Mouse (Mus musculus) hindbrain, embryonic 13.5 days (tissue): Measurements from ENCODE around the gene Tead1. TPM values are rescaled to one million over a fixed set of nuclear protein-coding genes. Genes with fewer than 3 reads are reported as not detected.
A peak's percentile ranks its signal among the peaks of the same experiment; 100 is the strongest.

Experiments used
- ATAC-seq: fragments of 200-750 bp; cut with Nextera tagmentation; 2 replicates; pipeline ENCODE4 v1.8.0; 2017; ENCODE audit warnings: moderate TSS enrichment; ENCODE audit not compliant: low FRiP score
- H3K27ac ChIP-seq: fragments of 300-500 bp; sonication (generic); 2 replicates; pipeline ENCODE4 v1.5.1; 2015; ENCODE audit warnings: inconsistent platforms, mild to moderate bottlenecking, moderate library complexity
- H3K27me3 ChIP-seq: fragments of 300-500 bp; sonication (generic); 2 replicates; pipeline ENCODE4 v1.6.1; 2015; ENCODE audit warnings: mild to moderate bottlenecking, inconsistent platforms
- H3K36me3 ChIP-seq: fragments of 300-500 bp; sonication (generic); 2 replicates; pipeline ENCODE4 v1.6.1; 2015; ENCODE audit warnings: mild to moderate bottlenecking, inconsistent platforms
- H3K4me1 ChIP-seq: fragments of 300-500 bp; sonication (generic); replicated peaks from 2 replicates; pipeline ENCODE4 v1.6.1; 2015; ENCODE audit warnings: inconsistent platforms
- H3K4me2 ChIP-seq: fragments of 300-500 bp; sonication (generic); 2 replicates; pipeline ENCODE4 v1.6.1; 2015; ENCODE audit warnings: inconsistent platforms, mild to moderate bottlenecking, moderate library complexity
- H3K4me3 ChIP-seq: fragments of 300-500 bp; sonication (generic); 2 replicates; pipeline ENCODE4 v1.5.1; 2015; ENCODE audit warnings: mild to moderate bottlenecking, inconsistent platforms
- H3K9ac ChIP-seq: fragments of 300-500 bp; sonication (generic); 2 replicates; pipeline ENCODE4 v1.6.1; 2015; ENCODE audit warnings: mild to moderate bottlenecking, inconsistent platforms
- H3K9me3 ChIP-seq: fragments of 300-500 bp; sonication (generic); 2 replicates; pipeline ENCODE4 v1.6.1; 2016; ENCODE audit warnings: inconsistent platforms
- WGBS: fragments of 180-500 bp; shearing (Covaris S2); methylation state at CpG from one replicate; pipeline ENCODE4 v1.1.7; 2015; 5-methylcytosine and 5-hydroxymethylcytosine counted together
- polyA plus RNA-seq: library from polyadenylated mRNA; unstranded; fragments of >200 nt; fragmentation: Nextera tagmentation; extraction: Ambion mirVana; gene quantifications from 2 replicates; pipeline ENCODE4 v1.2.1, GENCODE M21; 2015

The Tead1 gene
- polyA plus RNA-seq = 20.5 and 21.5 TPM in 2 replicates

GRCm38 (mm10) chr7:112679171-112679512 is at the start of gene Tead1:
Gene Tead1 (plus strand): TSS chr7:112679318.
- 1% methylated on average over 27 of the region's 57 CpGs for WGBS
- Histone ChIP-seq H3K27me3 (peaks cover 6% of the 10 kb centered on the region; the same call in 1 of the 2 replicates), H3K36me3 (no peaks in the 10 kb centered on the region), H3K9ac (peak within 1 kb of the TSS; percentile 89), H3K27ac (peak within 1 kb of the TSS; percentile 88), H3K4me3 (peak within 1 kb of the TSS; percentile 84), H3K4me2 (peak within 1 kb of the TSS; percentile 81), H3K4me1 (peaks cover 41% of the 10 kb centered on the region), H3K9me3 (peaks cover 3% of the 10 kb centered on the region; the same call in 1 of the 2 replicates)
- ATAC-seq = peak; percentile 85

GRCm38 (mm10) chr7:112634505-112635213 is 44.5 kb upstream of the Tead1 start:
- 92% methylated on average over 10 of the region's 10 CpGs for WGBS
- ATAC-seq = no peak
- Histone ChIP-seq H3K27ac (no peak overlapping the region), H3K4me1 (no peaks in the 10 kb centered on the region), H3K4me3 (no peak overlapping the region), H3K9ac (no peak overlapping the region), H3K9me3 (0 out of 2 replicates have a peak, but pooled peaks cover 3% of the 10 kb centered on the region), H3K27me3 (no peaks in the 10 kb centered on the region), H3K4me2 (no peak overlapping the region), H3K36me3 (no peaks in the 10 kb centered on the region)

- H3K27me3 ChIP-seq = no peaks in the 10 kb centered on the region
- 97% methylated on average over 2 of the region's 2 CpGs for WGBS
- 0 out of 2 replicates have a peak, but pooled peaks cover 3% of the 10 kb centered on the region for H3K9me3 ChIP-seq
- no peak overlapping the region for H3K4me3 ChIP-seq
- no peak overlapping the region for H3K27ac ChIP-seq
- ATAC-seq = no peak
- H3K36me3 ChIP-seq = no peaks in the 10 kb centered on the region
- no peak overlapping the region for H3K9ac ChIP-seq
- H3K4me1 ChIP-seq = no peaks in the 10 kb centered on the region
- no peak overlapping the region for H3K4me2 ChIP-seq
Measured at GRCm38 (mm10) chr7:112635936-112636335, 43.2 kb upstream of the Tead1 start.

GRCm38 (mm10) chr7:112643866-112644543 is 35.1 kb upstream of the Tead1 start:
- WGBS = 92% methylated on average over 6 of the region's 6 CpGs
- ATAC-seq = no peak
- peaks cover 10% of the 10 kb centered on the region; the same call in 1 of the 2 replicates for H3K4me1 ChIP-seq

GRCm38 (mm10) chr7:112644701-112645100 is 34.4 kb upstream of the Tead1 start:
- Histone ChIP-seq H3K27me3 (no peaks in the 10 kb centered on the region), H3K36me3 (no peaks in the 10 kb centered on the region), H3K9ac (no peak overlapping the region), H3K27ac (no peak overlapping the region), H3K4me1 (peaks cover 10% of the 10 kb centered on the region; the same call in 1 of the 2 replicates), H3K9me3 (no peaks in the 10 kb centered on the region), H3K4me3 (no peak overlapping the region), H3K4me2 (no peak overlapping the region)
- no peak for ATAC-seq
- WGBS = 86% methylated on average over 6 of the region's 6 CpGs

More at GRCm38 (mm10) chr7:112643866-112644543, 35.1 kb upstream of the Tead1 start:
- Histone ChIP-seq H3K9ac (no peak overlapping the region), H3K27ac (no peak overlapping the region), H3K36me3 (no peaks in the 10 kb centered on the region), H3K27me3 (no peaks in the 10 kb centered on the region), H3K4me2 (no peak overlapping the region), H3K9me3 (no peaks in the 10 kb centered on the region), H3K4me3 (no peak overlapping the region)

GRCm38 (mm10) chr7:112645724-112646123 is 33.4 kb upstream of the Tead1 start:
- no peak overlapping the region for H3K4me3 ChIP-seq
- 91% methylated on average over 2 of the region's 2 CpGs for WGBS
- H3K4me2 ChIP-seq = no peak overlapping the region
- H3K9ac ChIP-seq = no peak overlapping the region
- no peak overlapping the region for H3K27ac ChIP-seq
- no peak for ATAC-seq
- peaks cover 10% of the 10 kb centered on the region; the same call in 1 of the 2 replicates for H3K4me1 ChIP-seq
- no peaks in the 10 kb centered on the region for H3K27me3 ChIP-seq
- H3K9me3 ChIP-seq = no peaks in the 10 kb centered on the region
- no peaks in the 10 kb centered on the region for H3K36me3 ChIP-seq

GRCm38 (mm10) chr7:112647417-112647816 is 31.7 kb upstream of the Tead1 start:
- no peak overlapping the region for H3K4me3 ChIP-seq
- no peaks in the 10 kb centered on the region for H3K4me1 ChIP-seq
- WGBS = 98% methylated on average over 4 of the region's 4 CpGs
- H3K9me3 ChIP-seq = no peaks in the 10 kb centered on the region
- H3K9ac ChIP-seq = no peak overlapping the region
- H3K36me3 ChIP-seq = no peaks in the 10 kb centered on the region
- no peak overlapping the region for H3K27ac ChIP-seq
- no peaks in the 10 kb centered on the region for H3K27me3 ChIP-seq
- no peak for ATAC-seq
- H3K4me2 ChIP-seq = no peak overlapping the region

- Histone ChIP-seq H3K9me3 (0 out of 2 replicates have a peak, but pooled peaks cover 3% of the 10 kb centered on the region), H3K27me3 (no peaks in the 10 kb centered on the region), H3K4me2 (no peak overlapping the region), H3K36me3 (no peaks in the 10 kb centered on the region), H3K4me1 (0 out of 2 replicates have a peak, but pooled peaks cover 12% of the 10 kb centered on the region), H3K27ac (no peak overlapping the region), H3K4me3 (no peak overlapping the region), H3K9ac (no peak overlapping the region)
- ATAC-seq = no peak
- 54% methylated on average over 9 of the region's 9 CpGs for WGBS
Measured at GRCm38 (mm10) chr7:112656141-112656662, 22.9 kb upstream of the Tead1 start.

GRCm38 (mm10) chr7:112658939-112659338 is 20.2 kb upstream of the Tead1 start:
- H3K9ac ChIP-seq = no peak overlapping the region
- H3K9me3 ChIP-seq = 0 out of 2 replicates have a peak, but pooled peaks cover 3% of the 10 kb centered on the region
- H3K4me1 ChIP-seq = peaks cover 26% of the 10 kb centered on the region
- no peaks in the 10 kb centered on the region for H3K27me3 ChIP-seq
- 89% methylated on average over 3 of the region's 3 CpGs for WGBS
- H3K4me2 ChIP-seq = no peak overlapping the region
- no peak for ATAC-seq
- no peaks in the 10 kb centered on the region for H3K36me3 ChIP-seq
- no peak overlapping the region for H3K27ac ChIP-seq
- no peak overlapping the region for H3K4me3 ChIP-seq

GRCm38 (mm10) chr7:112659816-112660215 is 19.3 kb upstream of the Tead1 start:
- Histone ChIP-seq H3K4me2 (no peak overlapping the region), H3K9ac (no peak overlapping the region), H3K4me1 (peaks cover 26% of the 10 kb centered on the region), H3K36me3 (no peaks in the 10 kb centered on the region), H3K27ac (no peak overlapping the region), H3K9me3 (0 out of 2 replicates have a peak, but pooled peaks cover 3% of the 10 kb centered on the region), H3K27me3 (no peaks in the 10 kb centered on the region), H3K4me3 (no peak overlapping the region)
- WGBS = 35% methylated on average over 5 of the region's 5 CpGs
- ATAC-seq = no peak

GRCm38 (mm10) chr7:112660325-112660724 is 18.8 kb upstream of the Tead1 start:
- no peak overlapping the region for H3K4me3 ChIP-seq
- peaks cover 26% of the 10 kb centered on the region for H3K4me1 ChIP-seq
- ATAC-seq = no peak
- H3K36me3 ChIP-seq = no peaks in the 10 kb centered on the region
- no peaks in the 10 kb centered on the region for H3K27me3 ChIP-seq
- H3K9me3 ChIP-seq = no peaks in the 10 kb centered on the region
- H3K27ac ChIP-seq = no peak overlapping the region
- WGBS = 20% methylated on average over 1 of the region's 1 CpGs
- H3K9ac ChIP-seq = no peak overlapping the region
- H3K4me2 ChIP-seq = no peak overlapping the region
